Mouse (Mus musculus): ENCODE data around the gene Igfbp7.

DNA sequence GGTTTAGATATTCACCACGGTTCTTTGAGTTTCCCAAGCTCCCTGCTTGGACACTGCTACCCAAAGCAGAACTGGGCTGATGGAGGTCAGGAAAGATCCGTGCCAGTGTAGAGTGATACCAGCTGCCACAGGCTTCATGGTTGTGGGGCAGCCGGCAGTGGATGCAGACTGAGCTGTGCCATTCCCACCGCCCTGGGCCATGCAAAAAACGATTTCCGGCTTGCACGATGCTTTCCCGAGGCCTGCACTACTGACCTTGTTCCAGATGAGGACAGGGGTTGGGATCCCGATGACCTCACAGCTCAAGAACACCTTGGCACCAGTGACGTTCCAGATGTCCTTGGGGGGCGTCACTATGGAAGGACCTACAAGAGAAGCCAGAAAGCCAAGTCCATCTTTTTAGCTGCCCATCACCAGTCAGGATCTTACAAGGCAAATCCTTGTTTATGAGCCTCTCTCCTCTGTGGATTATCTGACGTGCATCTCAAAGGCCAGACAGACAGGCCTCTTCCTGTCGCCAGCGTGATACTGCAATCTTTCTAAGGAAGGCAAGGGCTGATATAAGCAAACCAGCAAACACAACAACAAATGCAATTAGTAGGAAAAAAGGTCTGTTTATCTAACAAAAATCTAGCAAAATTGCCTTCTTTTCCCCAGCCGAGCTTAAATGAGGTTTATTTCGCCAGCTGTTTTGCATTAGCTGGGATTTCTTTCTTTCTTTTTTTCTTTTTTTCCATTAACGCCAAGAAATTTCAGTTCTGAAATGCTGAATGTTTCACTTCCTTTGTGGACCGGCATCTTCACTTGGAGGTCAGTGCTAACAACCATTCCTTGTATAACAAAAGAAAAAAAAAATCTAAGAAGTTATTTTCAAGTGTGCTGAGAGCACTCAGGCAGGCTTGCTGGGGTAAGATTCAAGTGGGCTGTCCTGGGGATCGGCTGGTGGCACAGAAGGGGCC, 52.3 kb downstream of the Igfbp7 start:
- TF ChIP-seq POLR2A (IDR thresholded peaks at IDR 0.05; ENCODE audit: borderline replicate concordance, extremely low read depth, low read depth, low read length) (no peak), CTCF (IDR thresholded peaks at IDR 0.05; ENCODE audit: insufficient read depth, low read length) (no peak)

Data from lung, adult 2 months (tissue).